Mouse (Mus musculus) cerebellum, adult 8-10 months (tissue): ENCODE data around the gene Ostc.
A peak's percentile ranks its signal among the peaks of the same experiment; 100 is the strongest.

Experiments used
- DNase-seq: peaks from one replicate; pipeline ENCODE4 v3.0.0; 2022

Gene Ostc

GRCm38 (mm10) chr3:130708529-130708928, 715 bp downstream of the Ostc start:
- DNase-seq, result no peak

GRCm38 (mm10) chr3:130702289-130702688, 7.0 kb downstream of the Ostc start:
- no peak for DNase-seq

DNA sequence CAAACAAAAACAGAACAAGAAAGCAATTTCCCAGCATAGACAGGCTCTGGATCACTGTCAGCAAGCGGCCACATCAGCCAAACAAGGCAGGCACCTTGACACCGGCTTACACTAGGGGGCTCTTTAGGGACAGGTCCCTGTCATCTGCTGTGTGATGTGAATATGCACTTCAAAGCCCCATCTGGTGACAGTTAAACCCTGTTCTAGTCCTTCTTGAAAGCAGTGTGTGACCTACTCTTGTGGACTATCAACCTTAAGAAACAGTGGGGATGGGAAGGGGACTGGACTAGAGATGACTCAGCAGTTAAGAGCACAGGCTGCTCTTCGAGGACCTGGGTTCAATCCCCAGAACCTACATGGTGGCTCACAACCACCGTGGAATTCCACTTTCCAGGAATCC, 11.6 kb downstream of the Ostc start:
- DNase-seq, result no peak

DNA sequence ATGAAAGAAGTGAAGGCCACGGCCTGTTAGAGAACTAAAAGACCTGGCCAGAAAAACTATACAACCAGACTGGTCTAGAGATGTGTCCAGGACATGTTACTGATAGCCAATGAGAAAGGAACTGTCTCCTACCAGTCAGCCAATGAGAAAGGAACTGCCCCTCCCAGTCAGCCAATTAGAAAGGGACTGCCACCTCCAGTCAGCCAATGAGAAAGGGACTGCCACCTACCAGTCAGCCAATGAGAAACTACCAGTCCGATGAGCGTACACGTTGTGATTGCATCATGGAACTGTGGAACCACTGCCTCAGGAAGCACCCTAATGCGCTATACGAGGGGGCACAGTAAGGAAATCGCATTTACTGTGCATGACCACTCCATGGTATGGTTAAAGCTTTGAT, 14.5 kb downstream of the Ostc start:
- no peak for DNase-seq

DNA sequence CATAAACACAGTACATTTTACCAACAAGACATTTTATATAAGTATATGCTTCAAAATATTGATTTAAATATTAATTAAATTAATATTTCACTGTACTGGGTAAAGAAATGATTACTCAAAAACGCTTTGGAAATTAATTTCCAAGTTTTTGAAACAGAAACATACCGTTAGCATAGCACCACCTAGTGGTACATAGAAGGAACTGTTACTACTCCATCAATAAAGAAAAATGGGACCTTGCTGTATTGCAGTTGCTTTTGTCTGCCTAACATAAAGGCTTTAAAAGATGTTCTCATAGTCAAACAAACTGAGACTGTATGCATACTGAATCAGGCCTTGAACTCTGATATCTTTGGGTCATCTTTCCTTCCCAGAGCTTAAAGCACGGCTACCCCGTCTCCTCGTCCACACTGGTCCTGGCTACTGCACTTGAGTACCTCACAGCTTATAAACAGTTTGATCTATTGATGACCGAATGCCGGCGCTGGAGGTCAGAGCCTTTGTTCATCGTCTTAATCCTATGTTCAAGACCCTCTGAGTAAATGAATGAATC, 15.1 kb downstream of the Ostc start:
- no peak for DNase-seq

- DNase-seq, result no peak
These were observed 17.6 kb downstream of the Ostc start for GRCm38 (mm10) chr3:130691596-130692170.

- DNase-seq, result no peak
These were observed 18.2 kb downstream of the Ostc start for GRCm38 (mm10) chr3:130690834-130691595.

DNA sequence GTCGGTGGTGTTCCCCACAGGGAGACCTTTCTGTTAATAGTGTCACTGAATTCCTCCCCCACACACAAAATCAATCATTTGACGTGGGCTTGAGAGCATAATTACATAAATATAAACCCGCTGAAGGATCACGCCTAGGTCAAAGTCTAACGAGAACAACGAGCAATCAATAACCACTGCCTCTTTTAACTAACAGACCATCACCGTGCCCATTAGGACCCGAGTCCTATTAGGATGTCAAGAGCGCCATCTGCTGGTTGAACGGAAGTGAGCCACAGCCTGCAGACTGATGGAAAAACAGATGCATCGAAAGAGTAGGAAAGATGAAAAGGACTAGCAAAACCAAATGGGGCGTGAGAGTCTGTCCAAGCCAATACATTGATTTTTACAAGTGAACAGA, 19.6 kb downstream of the Ostc start:
- peak; percentile 64 for DNase-seq

DNA sequence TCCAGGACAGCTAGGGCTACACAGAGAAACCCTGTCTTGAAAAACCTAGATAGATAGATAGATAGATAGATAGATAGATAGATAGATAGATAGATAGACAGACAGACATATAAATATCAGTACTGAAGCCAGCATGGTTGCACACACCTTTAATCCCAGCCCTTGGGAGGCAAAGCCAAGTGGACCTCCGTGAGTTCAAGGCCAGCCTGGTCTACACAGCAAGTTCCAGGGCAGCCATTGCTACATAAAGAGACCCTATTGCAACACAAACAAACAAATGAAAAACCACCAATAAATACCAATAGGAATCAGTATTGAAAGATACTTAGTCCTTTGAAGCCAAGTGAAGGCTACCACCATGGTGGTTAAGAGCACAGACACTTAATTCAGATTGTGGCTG, 22.2 kb downstream of the Ostc start:
- no peak for DNase-seq

- DNase-seq, result no peak
These were observed 24.3 kb downstream of the Ostc start for GRCm38 (mm10) chr3:130685014-130685366.

DNA sequence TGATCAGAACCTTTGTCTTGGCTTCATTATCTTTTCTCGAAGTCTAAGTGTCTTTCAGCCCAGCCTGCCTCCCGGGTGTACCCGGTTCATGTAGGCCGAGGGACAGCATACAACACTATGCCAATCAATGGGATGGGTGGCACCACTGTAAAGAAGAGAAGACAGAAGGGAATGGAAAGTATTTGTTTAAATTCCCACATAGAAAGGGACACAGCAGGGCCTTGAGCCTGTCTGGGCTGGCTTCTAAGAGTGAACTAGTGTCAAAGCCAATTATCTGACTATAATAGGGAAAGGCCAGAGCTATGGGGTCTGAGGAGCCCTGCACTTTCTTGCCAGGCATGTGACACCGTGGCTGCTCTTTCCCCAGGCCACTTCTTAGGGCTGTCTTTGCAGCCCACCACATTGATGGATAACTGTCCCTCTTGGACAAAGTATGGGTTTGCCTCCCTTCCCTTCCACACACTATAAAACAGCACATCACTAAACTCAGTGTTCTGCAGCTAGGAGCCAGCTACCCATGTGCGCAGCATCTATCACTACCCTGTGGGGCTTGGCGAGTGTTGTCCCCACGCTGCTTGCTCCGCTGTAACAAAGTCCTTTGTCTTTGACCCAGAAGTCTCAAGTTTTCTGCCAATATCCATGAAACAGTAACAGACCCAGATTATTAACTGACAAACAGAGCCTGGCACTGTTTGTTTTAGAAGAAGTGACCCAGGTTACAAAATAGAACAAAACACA, 24.8 kb downstream of the Ostc start:
- DNase-seq, result no peak

DNA sequence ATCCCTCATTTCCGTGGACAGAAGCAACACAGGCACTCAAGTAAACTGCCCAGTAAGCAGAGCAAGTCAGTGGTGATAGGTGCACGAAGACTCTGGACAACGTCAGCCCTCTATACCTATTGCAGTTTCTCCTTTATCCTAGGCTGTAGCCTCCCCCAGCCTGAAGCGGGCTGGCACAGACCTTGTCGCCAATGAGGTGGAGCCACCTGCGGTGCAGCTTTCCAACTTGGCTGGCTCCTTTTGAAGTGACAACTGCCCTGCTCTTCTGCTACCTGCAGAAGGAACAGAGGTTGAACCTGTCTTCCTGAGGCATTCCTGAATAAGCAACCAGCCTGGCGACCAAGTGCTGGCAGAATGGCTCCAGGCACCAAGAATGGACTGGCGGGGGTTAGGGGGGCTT, 25.4 kb downstream of the Ostc start:
- no peak for DNase-seq

GRCm38 (mm10) chr3:130682183-130682582, 27.1 kb downstream of the Ostc start:
- DNase-seq, result no peak

GRCm38 (mm10) chr3:130681226-130681625, 28.0 kb downstream of the Ostc start:
- DNase-seq, result no peak

DNA sequence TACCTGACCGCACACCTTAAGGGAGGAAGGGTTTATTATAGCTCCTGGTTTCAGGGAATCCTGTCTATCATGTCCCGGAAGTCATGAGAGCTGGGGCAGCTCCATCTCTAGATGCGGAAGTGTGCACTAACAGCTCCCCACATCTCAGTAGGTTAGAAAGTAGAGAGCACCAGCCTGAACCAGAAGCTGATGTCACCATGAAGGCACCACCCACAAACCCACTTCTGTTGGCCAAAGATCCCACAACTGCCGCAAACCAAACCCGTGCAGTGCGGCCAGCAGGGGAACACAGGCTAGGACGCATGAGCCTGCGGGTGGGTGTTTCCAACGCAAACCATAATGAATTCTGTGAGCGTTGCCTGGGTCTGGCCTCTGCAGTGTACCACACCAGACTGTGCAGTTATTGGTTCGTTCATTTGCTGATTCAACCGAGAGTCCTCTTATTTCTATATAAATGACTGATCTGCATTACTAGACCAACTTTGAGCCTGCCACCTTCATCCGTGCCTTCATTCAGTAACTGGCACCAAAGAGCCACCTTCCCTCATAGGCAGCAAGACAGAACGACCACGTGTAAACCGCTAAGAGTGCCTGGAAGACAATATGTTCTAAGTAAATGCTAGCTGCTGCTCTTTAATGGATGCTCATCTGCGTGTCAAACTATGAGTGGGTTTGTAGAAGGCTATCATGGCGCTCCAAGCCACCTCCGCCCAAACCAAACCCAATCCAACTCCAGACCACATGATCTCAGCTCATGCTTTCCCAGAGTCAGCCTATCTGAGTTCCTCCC, 31.4 kb downstream of the Ostc start:
- no peak for DNase-seq

GRCm38 (mm10) chr3:130671291-130671690, 38.0 kb downstream of the Ostc start:
- DNase-seq, result no peak

DNA sequence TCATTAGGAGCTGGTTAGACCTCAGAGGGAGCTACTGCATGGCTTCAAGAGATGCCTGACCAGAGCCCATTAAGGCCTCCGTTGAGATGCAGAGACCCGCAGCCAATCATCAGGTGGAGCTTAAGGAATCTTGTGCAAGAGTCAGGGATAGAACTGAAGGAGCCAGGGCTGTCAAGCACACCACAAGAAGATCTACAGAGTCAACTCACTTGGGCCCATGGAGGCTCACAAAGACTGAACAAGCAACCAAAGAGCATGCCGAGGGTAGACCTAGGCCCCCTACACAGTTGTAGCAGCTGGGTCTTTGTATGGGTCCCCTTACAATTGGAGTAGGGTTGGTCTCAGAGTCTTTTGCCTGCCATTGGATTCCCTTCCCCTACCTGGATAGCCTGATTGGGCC, 46.7 kb downstream of the Ostc start:
- no peak for DNase-seq

- no peak for DNase-seq
These were observed 48.6 kb downstream of the Ostc start for GRCm38 (mm10) chr3:130660619-130661018.

- no peak for DNase-seq
These were observed 59.7 kb downstream of the Ostc start for GRCm38 (mm10) chr3:130649569-130649968.

DNA sequence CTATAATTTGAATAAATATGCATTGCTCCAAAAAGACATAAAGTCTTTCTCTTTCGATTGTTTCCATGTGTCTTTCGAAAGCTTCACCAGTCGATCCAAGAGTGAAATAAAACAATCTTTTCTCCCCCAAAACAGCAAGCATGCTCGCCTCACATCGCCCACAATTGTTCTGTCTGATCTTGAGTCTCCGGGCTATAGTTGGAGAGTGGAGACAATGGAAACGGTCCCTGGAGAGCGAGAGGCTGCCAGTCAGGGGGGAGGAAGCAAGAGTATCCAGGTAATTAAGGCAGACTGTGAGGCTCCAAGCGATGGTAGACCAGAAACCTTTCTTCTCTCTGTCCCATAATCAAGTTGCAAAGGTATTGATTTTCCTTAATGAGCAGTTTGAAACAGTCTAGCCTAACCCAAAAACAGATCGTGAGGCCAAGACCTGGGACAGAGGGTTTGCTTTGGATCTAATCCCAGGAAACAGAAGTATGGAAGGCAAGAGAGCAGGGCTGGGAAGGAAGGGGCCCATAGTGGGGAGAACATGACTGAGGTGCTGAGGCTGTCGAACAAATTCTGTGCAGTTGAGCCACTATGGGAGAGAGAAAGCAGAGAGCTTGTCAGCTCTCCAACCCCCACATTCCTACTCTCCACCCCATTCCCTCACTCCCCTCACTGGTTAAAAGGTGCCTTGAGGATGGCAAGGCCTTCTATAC, 63.0 kb downstream of the Ostc start:
- no peak for DNase-seq
